Mouse (Mus musculus) heart, adult 18-20 months (tissue): Measurements from ENCODE around the gene V1ra8. TPM values are rescaled to one million over a fixed set of nuclear protein-coding genes. Genes with fewer than 3 reads are reported as not detected.
"Not testable (repeated sequence)": the region's sequence is repeated elsewhere in the genome, so short reads cannot be mapped to it uniquely, and the experiment has no call there.

Experiments
- DNase-seq, 2 experiments: peaks; one replicate each; pipeline ENCODE4 v3.0.0; 2021 to 2022; ENCODE audit warnings: mixed read lengths in 1 of 2
- long read RNA-seq, 2 experiments: library from polyadenylated mRNA; stranded (forward); transcript quantifications; one replicate each; pipeline ENCODE4 v2.0.0; 2021
- total RNA-seq, 2 experiments: library from RNA; stranded (reverse); gene quantifications; 2 replicates each; pipeline ENCODE4 v1.2.3; 2021

The V1ra8 gene
- not detected for total RNA-seq
- long read RNA-seq, experiment 1: 0 reads
- long read RNA-seq, experiment 2: 0 reads

DNA sequence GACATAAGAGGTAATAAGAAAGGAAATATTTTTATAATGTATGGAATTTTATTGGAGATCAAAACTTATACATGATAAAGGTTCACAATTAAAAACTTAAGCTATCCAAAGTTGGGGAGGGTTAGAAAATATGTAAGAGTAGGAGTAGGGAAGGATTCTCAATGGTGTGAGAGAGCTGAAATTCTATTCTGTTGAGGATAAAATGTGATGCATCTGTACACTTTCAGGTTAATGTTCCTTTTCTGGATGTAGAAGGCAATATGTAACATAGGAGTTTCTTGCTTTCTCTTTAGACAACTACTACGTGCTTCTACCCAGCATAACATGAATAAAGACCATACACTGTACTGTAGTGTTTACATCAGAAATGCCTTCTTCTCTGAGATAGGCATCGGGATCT lies at the start of gene V1ra8:
TSS of gene V1ra8 (plus strand) at position 301 of the 400 bp plus-strand sequence.
- DNase-seq: not testable (repeated sequence)

DNA sequence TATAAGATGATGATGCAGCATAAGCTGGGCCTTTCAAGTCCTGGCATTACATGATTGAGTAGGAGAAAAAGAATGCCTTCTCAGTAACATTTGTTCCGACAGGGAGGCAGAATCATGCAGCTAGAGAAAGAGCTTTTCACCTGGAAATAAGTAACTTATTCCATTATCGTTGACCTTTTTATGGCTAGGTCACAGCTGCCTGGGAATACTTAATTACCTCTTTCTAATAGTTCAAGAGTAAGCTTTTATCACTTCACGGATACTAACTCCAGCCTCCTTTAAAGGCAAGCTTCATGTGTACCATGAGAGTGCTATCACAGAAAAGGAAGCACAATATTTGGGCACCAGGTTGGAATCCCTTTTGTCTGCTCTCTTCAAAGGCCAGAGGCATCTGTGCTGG lies 42.5 kb upstream of the V1ra8 start:
- no peak for DNase-seq

DNA sequence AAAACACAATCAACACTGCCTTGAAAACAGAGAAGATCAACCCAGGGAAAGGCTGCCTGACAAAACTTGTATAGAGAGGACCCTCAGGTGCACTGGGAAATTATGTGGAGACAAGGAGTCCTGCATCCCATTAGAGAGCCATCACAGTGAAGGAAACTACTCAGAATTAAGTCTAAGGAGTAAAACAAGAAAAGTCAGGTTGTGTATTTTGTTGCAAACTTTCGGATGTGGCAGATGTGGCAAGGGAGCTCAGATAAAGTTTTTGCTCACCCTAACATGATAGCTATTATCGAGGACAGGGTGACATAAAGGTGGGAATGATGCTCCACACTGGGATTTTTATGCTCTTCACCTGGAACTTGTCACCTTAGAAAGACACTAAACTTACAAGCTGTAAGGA lies 28.1 kb upstream of the V1ra8 start, which contains the start of gene Vmn1r52:
TSS of gene Vmn1r52 (plus strand) at position 301 of the 400 bp plus-strand sequence.
- DNase-seq: no peak

DNA sequence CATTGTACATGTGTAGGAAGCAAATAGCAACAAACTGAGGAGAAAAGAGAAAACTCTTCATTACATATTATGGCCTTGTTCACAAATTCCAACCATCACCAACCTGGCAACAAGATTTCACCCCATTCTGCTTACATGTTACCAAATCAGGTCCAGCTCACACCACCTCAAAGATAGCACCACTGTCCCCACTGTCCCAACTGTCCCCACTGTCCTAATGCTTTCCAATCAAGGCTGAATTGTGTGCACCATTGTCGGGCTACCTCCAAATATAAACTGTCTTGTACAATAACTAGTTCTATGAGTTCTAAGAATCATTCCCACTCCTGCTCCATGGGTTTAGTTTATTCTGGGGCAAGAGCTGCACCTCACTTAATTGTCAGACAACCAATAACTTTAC lies 21.7 kb downstream of the V1ra8 start, which contains the start of gene Vmn1r53:
TSS of gene Vmn1r53 (minus strand) at position 101 of the 400 bp plus-strand sequence.
- DNase-seq: no peak

DNA sequence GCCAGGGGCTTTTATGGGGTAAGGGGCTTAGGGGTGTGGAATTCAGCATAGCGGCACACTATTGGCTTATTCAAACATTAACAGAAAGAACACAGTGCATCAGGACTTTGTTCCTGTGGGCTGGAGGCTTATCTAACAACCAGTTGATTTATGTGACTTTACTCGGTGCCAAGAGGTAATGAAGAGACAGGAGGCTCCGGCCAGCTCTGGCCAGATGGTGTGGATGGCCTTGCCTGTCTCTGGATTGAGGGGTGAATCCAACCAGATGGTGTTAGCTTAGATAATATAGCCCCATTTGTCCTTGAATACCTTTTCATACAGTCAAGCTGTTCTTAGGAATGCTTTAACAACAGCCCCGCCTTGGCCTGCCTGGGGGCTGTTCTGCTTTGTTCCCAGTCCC lies 29.5 kb downstream of the V1ra8 start:
- not testable (repeated sequence) for DNase-seq

DNA sequence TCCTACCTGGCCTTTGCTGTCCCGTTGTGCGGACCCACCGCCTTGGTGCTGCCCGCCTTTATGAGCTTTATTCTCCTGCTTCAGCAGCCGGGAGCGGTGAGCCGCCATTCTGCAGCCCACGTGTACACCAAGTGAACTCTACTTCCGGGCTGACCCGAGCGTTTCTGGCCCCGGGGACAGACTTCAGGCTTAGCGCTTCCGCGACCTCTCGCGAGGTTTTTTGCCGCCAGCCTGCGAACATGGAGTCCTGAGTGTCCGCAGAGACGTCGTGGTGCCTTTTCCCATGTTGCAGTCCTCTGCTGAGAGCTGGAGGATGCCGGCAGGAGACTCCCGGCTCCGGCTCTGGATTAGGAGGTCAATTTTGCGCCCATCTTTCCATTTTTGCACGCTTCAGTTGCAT lies 30.1 kb downstream of the V1ra8 start:
- no peak for DNase-seq

DNA sequence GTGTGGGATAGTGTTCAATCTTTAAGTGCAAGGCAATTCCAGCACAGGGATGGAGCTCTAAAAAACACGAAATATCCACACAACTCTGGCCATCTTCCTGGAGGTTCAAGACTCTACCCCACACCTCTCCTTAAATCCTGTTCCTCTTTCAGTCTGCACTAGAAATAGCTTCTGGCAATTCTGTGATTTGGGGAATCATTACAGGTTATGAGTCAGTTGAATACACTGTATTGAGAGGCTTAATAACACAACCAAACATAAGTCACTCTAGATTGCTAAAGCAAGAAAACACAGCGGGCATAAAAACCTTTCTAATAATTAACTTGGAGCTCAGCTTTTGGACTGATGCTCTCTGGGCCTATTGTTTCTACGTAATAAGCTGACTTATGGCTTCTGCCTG lies 41.4 kb downstream of the V1ra8 start:
- no peak for DNase-seq

DNA sequence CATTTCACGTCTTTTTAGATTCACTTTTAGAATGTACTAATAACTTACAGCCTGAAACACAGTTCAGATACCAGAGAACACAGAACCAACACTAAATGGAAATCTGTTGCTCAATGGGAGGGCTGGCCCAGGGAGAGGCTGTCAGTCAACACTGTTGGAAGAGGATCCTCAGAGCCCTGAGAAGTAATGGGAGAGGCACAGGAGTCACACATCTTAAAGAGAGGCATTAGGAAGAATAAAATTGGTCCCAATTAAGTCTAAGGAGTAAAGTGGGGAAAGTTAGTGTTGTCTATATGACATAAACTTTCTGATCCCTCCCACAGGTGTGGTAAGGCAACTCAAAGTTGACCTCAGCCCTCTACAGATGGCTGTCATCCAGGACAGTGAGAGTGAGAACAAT lies 43.4 kb downstream of the V1ra8 start, which contains the start of gene Vmn1r54:
TSS of gene Vmn1r54 (plus strand) at position 301 of the 400 bp plus-strand sequence.
- DNase-seq: no peak

Other genes starting within 250 kb of the V1ra8 start
- not detected for gene Vmn1r46, start 233.5 kb upstream of the V1ra8 start, total RNA-seq
- not detected for gene Vmn1r47, start 186.6 kb upstream of the V1ra8 start, total RNA-seq
- gene Vmn1r48, start 166.0 kb upstream of the V1ra8 start, total RNA-seq: not detected
- gene Vmn1r49, start 124.3 kb upstream of the V1ra8 start, total RNA-seq: not detected
- not detected for gene Vmn1r50, start 101.4 kb upstream of the V1ra8 start, total RNA-seq
- gene Vmn1r51, start 80.2 kb upstream of the V1ra8 start, total RNA-seq: not detected
- not detected for gene Vmn1r52, start 28.0 kb upstream of the V1ra8 start, total RNA-seq
- not detected for gene Vmn1r53, start 21.6 kb downstream of the V1ra8 start, total RNA-seq
- gene Vmn1r54, start 43.5 kb downstream of the V1ra8 start, total RNA-seq: not detected
- not detected for gene BC048671, start 98.4 kb downstream of the V1ra8 start, total RNA-seq
- not detected for gene Chst13, start 122.4 kb downstream of the V1ra8 start, total RNA-seq
- not detected for gene Uroc1, start 130.5 kb downstream of the V1ra8 start, total RNA-seq
- gene Zxdc, start 166.7 kb downstream of the V1ra8 start, total RNA-seq: 10 to 100 TPM; 14.0 to 14.3 TPM
- under 1 TPM; 0.15 to 0.28 TPM for gene Cfap100, start 226.0 kb downstream of the V1ra8 start, total RNA-seq